Mouse (Mus musculus): ENCODE results near the gene Smap2.
"Not testable (repeated sequence)": the region's sequence is repeated elsewhere in the genome, so short reads cannot be mapped to it uniquely, and the experiment has no call there.

Gene Smap2

GRCm38 (mm10) chr4:121016928-121017657, at the start of gene Smap2:
TSS of gene Smap2 (minus strand) at chr4:121017247.
- peak; percentile 93 for DNase-seq (ENCODE audit: extremely low read depth, insufficient read length, low spot score)

DNA sequence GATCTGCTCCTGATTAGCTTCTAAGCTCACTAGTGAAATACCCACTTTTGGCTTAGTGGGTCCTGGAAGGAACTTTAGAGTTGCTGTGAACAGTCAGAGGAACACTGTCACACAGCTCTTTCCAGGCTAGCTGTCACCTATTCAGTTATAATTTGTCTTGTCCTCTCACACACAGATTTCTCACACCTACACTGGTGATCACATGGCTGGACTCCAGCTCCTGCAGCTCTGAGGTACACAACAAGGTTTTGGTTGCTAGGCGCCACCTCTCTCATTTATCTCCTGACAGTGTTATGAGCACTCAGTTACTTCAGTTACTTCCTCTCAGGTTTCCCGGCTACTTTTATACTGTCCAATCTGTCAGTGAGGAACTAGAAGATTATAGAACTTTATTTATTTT, 48.3 kb upstream of the Smap2 start:
- no peak for DNase-seq (ENCODE audit: extremely low read depth, insufficient read length, low spot score)

- not testable (repeated sequence) for DNase-seq (ENCODE audit: extremely low read depth, insufficient read length, low spot score)
Observed at GRCm38 (mm10) chr4:121059218-121059617, 42.2 kb upstream of the Smap2 start.

GRCm38 (mm10) chr4:121057032-121057431, 40.0 kb upstream of the Smap2 start:
- DNase-seq (ENCODE audit: extremely low read depth, insufficient read length, low spot score), result no peak

GRCm38 (mm10) chr4:121056342-121056741, 39.3 kb upstream of the Smap2 start:
- DNase-seq (ENCODE audit: extremely low read depth, insufficient read length, low spot score), result no peak

GRCm38 (mm10) chr4:121052454-121053323, 35.6 kb upstream of the Smap2 start:
- no peak for DNase-seq (ENCODE audit: extremely low read depth, insufficient read length, low spot score)

- no peak for DNase-seq (ENCODE audit: extremely low read depth, insufficient read length, low spot score)
Observed at GRCm38 (mm10) chr4:121051863-121052262, 34.8 kb upstream of the Smap2 start.

DNA sequence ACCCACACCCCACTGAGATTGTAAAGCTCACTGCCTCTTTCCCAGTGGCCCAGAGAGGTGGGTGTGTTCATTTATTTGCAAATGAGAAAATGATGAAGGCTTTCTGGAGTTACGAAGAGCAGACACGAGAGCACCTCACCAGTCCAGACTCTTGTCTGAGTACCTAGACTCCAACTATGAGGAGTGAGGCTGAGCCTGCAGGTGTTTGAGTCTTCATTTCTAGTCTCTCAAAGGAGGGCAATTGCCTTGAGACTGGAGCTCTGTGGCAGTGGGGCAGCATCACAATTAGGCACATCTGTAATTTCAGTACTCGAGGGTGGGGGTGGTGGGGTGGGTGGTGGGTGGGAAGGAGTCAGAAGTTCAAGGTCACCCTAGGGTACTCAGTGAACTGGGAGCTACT, 25.9 kb upstream of the Smap2 start:
- DNase-seq (ENCODE audit: extremely low read depth, insufficient read length, low spot score), result no peak

GRCm38 (mm10) chr4:121042472-121042871, 25.4 kb upstream of the Smap2 start:
- DNase-seq (ENCODE audit: extremely low read depth, insufficient read length, low spot score), result no peak

GRCm38 (mm10) chr4:121040897-121041671, 24.0 kb upstream of the Smap2 start:
- no peak for DNase-seq (ENCODE audit: extremely low read depth, insufficient read length, low spot score)

DNA sequence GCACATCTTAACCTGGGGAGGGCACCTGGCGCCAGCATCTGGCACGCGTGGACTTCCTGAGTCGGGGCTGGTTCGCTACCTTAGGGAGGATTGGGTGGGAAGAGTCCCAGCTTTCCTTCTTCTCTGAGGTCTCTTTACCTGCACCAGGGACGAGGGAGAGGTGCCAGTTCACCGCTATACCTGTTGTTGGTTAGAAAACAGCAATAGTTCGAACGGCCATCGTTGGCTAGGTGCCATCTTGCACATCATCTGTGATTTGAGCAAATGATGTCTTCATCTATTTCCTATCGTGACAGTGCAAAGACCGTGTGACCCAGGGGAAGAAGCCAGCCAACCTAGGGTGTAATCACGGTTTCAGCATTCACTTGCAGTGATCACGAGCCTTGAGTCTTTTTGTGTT, 23.3 kb upstream of the Smap2 start:
- no peak for DNase-seq (ENCODE audit: extremely low read depth, insufficient read length, low spot score)

GRCm38 (mm10) chr4:121039331-121040115, 22.5 kb upstream of the Smap2 start, which contains the start of gene Col9a2:
TSS of gene Col9a2 (plus strand) at chr4:121039385.
- no peak for DNase-seq (ENCODE audit: extremely low read depth, insufficient read length, low spot score)

- no peak for DNase-seq (ENCODE audit: extremely low read depth, insufficient read length, low spot score)
Observed at GRCm38 (mm10) chr4:121033006-121033405, 16.0 kb upstream of the Smap2 start.

GRCm38 (mm10) chr4:121031440-121031839, 14.4 kb upstream of the Smap2 start:
- DNase-seq (ENCODE audit: extremely low read depth, insufficient read length, low spot score), result no peak

- no peak for DNase-seq (ENCODE audit: extremely low read depth, insufficient read length, low spot score)
Observed at GRCm38 (mm10) chr4:121029632-121030031, 12.6 kb upstream of the Smap2 start.

GRCm38 (mm10) chr4:121028659-121029392, 11.8 kb upstream of the Smap2 start:
- no peak for DNase-seq (ENCODE audit: extremely low read depth, insufficient read length, low spot score)

DNA sequence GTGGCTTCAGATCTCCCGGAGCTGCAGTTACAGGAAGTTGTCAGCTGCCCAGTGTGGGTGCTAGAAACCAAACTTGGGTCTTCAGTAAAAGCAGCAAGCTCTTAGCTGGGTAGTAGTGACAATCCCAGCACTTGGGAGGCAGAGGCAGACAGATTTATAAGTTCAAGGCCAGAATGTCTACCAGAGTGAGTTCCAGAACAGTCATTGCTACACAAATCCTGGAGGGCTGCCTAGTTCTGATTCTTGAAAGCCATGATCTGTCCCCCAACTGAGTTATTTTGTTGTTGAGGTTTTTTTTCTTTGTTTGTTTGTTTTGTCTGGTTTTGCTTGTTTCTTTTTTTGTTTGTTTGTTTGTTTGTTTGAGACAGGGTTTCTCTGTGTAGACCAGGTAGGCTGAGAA, 11.1 kb upstream of the Smap2 start:
- no peak for DNase-seq (ENCODE audit: extremely low read depth, insufficient read length, low spot score)

GRCm38 (mm10) chr4:121025681-121026080, 8.6 kb upstream of the Smap2 start:
- no peak for DNase-seq (ENCODE audit: extremely low read depth, insufficient read length, low spot score)

DNA sequence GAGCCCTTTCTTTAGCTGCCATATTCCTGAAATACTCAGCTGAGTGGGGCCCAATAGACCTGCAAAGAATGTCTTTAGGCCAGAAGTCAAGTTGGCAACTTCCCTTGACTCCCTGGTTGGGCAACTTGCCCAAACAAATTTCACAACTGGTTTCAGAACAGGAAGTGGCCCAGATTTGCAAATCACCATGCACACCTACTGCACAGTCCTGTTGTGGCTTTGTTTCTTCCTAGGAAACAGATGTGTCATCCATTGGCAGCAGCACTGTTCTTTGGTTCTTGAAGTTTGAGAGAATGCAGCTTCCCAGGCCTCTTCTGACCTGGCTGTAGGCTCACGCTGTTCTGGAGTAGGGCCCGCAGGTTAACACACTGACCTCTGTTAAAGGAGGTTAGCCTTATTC, 6.9 kb upstream of the Smap2 start:
- DNase-seq (ENCODE audit: extremely low read depth, insufficient read length, low spot score), result peak; percentile 66

DNA sequence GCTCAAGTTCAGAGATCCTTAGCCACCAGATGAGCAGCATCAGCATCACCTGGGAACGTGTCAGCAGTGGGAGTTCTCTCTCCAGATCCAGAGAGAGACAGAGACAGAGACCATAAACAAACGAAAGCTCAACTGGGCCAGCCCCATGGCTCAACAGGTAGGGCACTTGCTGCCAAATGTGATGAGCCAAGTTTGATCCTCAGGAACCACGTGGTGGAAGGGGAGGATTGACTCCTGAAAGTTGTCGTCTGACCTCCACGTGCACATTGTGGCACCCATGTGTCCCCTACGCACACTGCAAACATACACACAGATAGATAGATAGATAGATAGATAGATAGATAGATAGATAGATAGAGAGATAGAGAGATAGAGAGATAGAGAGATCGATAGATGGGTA, 6.4 kb upstream of the Smap2 start:
- DNase-seq (ENCODE audit: extremely low read depth, insufficient read length, low spot score), result no peak

Data from 3134 (cell line).